Comparison of ENCODE assay signal across 8 mouse cellular contexts in genomic region chr5:137583670-137584169, GRCm38 (mm10). TPM values are rescaled to one million over a fixed set of nuclear protein-coding genes. Genes with fewer than 3 reads are reported as not detected.
DNase-seq lines count a peak whose midpoint lies in the region; ATAC-seq and TF ChIP-seq lines count a peak whose summit lies in the region.

No protein-coding gene starts in this region.

- peaks cover 33% of the 10 kb centered on the region for H3K27me3 ChIP-seq in forebrain, embryonic 10.5 days (ENCODE audit: poor library complexity, severe bottlenecking)
- peaks cover 14% of the 10 kb centered on the region for H3K27me3 ChIP-seq in hindbrain, embryonic 13.5 days
- H3K27me3 ChIP-seq in liver, adult 2 months (ENCODE audit: control insufficient read depth, insufficient read depth, low read length) = no peaks in the 10 kb centered on the region
- H3K27me3 ChIP-seq in neural tube, embryonic 13.5 days = peaks cover 17% of the 10 kb centered on the region

- TF ChIP-seq CTCF in liver, adult 2 months (IDR thresholded peaks at IDR 0.05; ENCODE audit: low read depth, low read length) = no peak

- no peaks in the 10 kb centered on the region for H3K36me3 ChIP-seq in forebrain, embryonic 10.5 days (replicated peaks)
- H3K36me3 ChIP-seq in hindbrain, embryonic 13.5 days = peaks cover 1% of the 10 kb centered on the region; the same call in 1 of the 2 replicates
- H3K36me3 ChIP-seq in liver, adult 2 months (ENCODE audit: control insufficient read depth, insufficient read depth, low read length) = peaks cover 39% of the 10 kb centered on the region
- H3K36me3 ChIP-seq in neural tube, embryonic 13.5 days = no peaks in the 10 kb centered on the region

- H3K27ac ChIP-seq in forebrain, embryonic 10.5 days = peak overlapping the region; percentile 62
- peak overlapping the region; percentile 81 for H3K27ac ChIP-seq in hindbrain, embryonic 13.5 days
- H3K27ac ChIP-seq in liver, adult 2 months (replicated peaks; ENCODE audit: insufficient read depth, low read depth, low read length) = no peak overlapping the region
- peak overlapping the region; percentile 73 for H3K27ac ChIP-seq in neural tube, embryonic 13.5 days (replicated peaks)

- H3K4me1 ChIP-seq in forebrain, embryonic 10.5 days = peaks cover 17% of the 10 kb centered on the region
- peaks cover 17% of the 10 kb centered on the region for H3K4me1 ChIP-seq in hindbrain, embryonic 13.5 days (replicated peaks)
- H3K4me1 ChIP-seq in liver, adult 2 months (ENCODE audit: control insufficient read depth, insufficient read depth, low read length) = peaks cover 10% of the 10 kb centered on the region
- H3K4me1 ChIP-seq in neural tube, embryonic 13.5 days (replicated peaks) = peaks cover 20% of the 10 kb centered on the region

- H3K9me3 ChIP-seq in forebrain, embryonic 10.5 days = no peaks in the 10 kb centered on the region
- H3K9me3 ChIP-seq in hindbrain, embryonic 13.5 days = no peaks in the 10 kb centered on the region
- no peaks in the 10 kb centered on the region for H3K9me3 ChIP-seq in neural tube, embryonic 13.5 days

- ATAC-seq in hindbrain, embryonic 13.5 days (ENCODE audit: low FRiP score) = peak; percentile 87
- peak; percentile 84 for ATAC-seq in neural tube, embryonic 13.5 days (ENCODE audit: low read depth)

- H3K9ac ChIP-seq in hindbrain, embryonic 13.5 days = peak overlapping the region; percentile 68
- no peak overlapping the region for H3K9ac ChIP-seq in liver, adult 2 months (ENCODE audit: low read depth, low read length)
- H3K9ac ChIP-seq in neural tube, embryonic 13.5 days = peak overlapping the region; percentile 67

- no peaks in the 10 kb centered on the region for H3K79me2 ChIP-seq in liver, adult 2 months (ENCODE audit: control insufficient read depth, insufficient read depth, low read length)

- H3K4me3 ChIP-seq in forebrain, embryonic 10.5 days = peak overlapping the region; percentile 51
- H3K4me3 ChIP-seq in hindbrain, embryonic 13.5 days = peak overlapping the region; percentile 37
- peak overlapping the region; percentile 31 for H3K4me3 ChIP-seq in liver, adult 2 months (ENCODE audit: insufficient read depth, low read depth, low read length)
- H3K4me3 ChIP-seq in neural tube, embryonic 13.5 days = peak overlapping the region; percentile 38

- H3K4me2 ChIP-seq in hindbrain, embryonic 13.5 days = peak overlapping the region; percentile 55
- peak overlapping the region; percentile 61 for H3K4me2 ChIP-seq in neural tube, embryonic 13.5 days

- TF ChIP-seq POLR2A in liver, adult 2 months (IDR thresholded peaks at IDR 0.05; ENCODE audit: extremely low read depth, insufficient read depth, low read length) = no peak

- 17% methylated on average over 27 of the region's 27 CpGs for WGBS in forebrain, embryonic 10.5 days
- WGBS in hindbrain, embryonic 13.5 days = 13% methylated on average over 27 of the region's 27 CpGs
- 66% methylated on average over 27 of the region's 27 CpGs for WGBS in liver, adult 2 months
- WGBS in neural tube, embryonic 13.5 days = 19% methylated on average over 27 of the region's 27 CpGs

- DNase-seq in layer of hippocampus, adult 11-12 months (ENCODE audit: low spot score) = peak; percentile 46
- DNase-seq in layer of hippocampus, adult 9-10 months (ENCODE audit: low spot score) = no peak
- peak; percentile 52 for DNase-seq in forebrain, embryonic 10.5 days (ENCODE audit: extremely low spot score, low spot score)
- no peak for DNase-seq in liver, adult 2 months (ENCODE audit: extremely low read depth, low read depth, low spot score)
- no peak for DNase-seq in urinary bladder, postnatal 25 days (ENCODE audit: low spot score)
- DNase-seq in adrenal gland, adult 18-20 months (ENCODE audit: low spot score in 2 of 2) = no peak

RNA-seq across cellular contexts. Expression of gene Tfr2, which starts 14.1 kb away (rescaled TPM):
- 1.3 and 2.5 TPM in 2 replicates for polyA plus RNA-seq in forebrain, embryonic 10.5 days (2016; fragmentation: Nextera tagmentation; extraction: Ambion mirVana)
- polyA plus RNA-seq in hindbrain, embryonic 13.5 days (2015; fragmentation: Nextera tagmentation; extraction: Ambion mirVana) = 3.4 and 3.8 TPM in 2 replicates
- total RNA-seq in liver, adult 2 months (2014; rRNA removed) = 225 and 288 TPM in 2 replicates
- polyA plus RNA-seq in liver, adult 2 months (2012; rRNA removed) = 478 and 486 TPM in 2 replicates
- polyA plus RNA-seq in neural tube, embryonic 13.5 days (2015; fragmentation: Nextera tagmentation; extraction: Ambion mirVana) = 3.0 and 3.2 TPM in 2 replicates
- total RNA-seq in adrenal gland, adult 18-20 months (2021) = 1 to 10 TPM; 1.8 to 2.7 TPM

RNA-seq across cellular contexts. Expression of gene Mospd3, which starts 17.1 kb away (rescaled TPM):
- 14.2 and 15.1 TPM in 2 replicates for polyA plus RNA-seq in forebrain, embryonic 10.5 days (2016; fragmentation: Nextera tagmentation; extraction: Ambion mirVana)
- polyA plus RNA-seq in hindbrain, embryonic 13.5 days (2015; fragmentation: Nextera tagmentation; extraction: Ambion mirVana) = 49.1 and 49.6 TPM in 2 replicates
- 4.3 and 6.5 TPM in 2 replicates for total RNA-seq in liver, adult 2 months (2014; rRNA removed)
- 84.3 and 98.8 TPM in 2 replicates for polyA plus RNA-seq in liver, adult 2 months (2012; rRNA removed)
- 50.0 and 58.1 TPM in 2 replicates for polyA plus RNA-seq in neural tube, embryonic 13.5 days (2015; fragmentation: Nextera tagmentation; extraction: Ambion mirVana)
- 10 to 100 TPM; 41.3 to 43.6 TPM for total RNA-seq in adrenal gland, adult 18-20 months (2021)

RNA-seq across cellular contexts. Expression of gene Pcolce, which starts 29.9 kb away (rescaled TPM):
- 61.7 and 62.5 TPM in 2 replicates for polyA plus RNA-seq in forebrain, embryonic 10.5 days (2016; fragmentation: Nextera tagmentation; extraction: Ambion mirVana)
- polyA plus RNA-seq in hindbrain, embryonic 13.5 days (2015; fragmentation: Nextera tagmentation; extraction: Ambion mirVana) = 22.8 and 26.4 TPM in 2 replicates
- total RNA-seq in liver, adult 2 months (2014; rRNA removed) = 4.4 and 6.7 TPM in 2 replicates
- 11.9 TPM in 2 replicates for polyA plus RNA-seq in liver, adult 2 months (2012; rRNA removed)
- 40.6 and 42.7 TPM in 2 replicates for polyA plus RNA-seq in neural tube, embryonic 13.5 days (2015; fragmentation: Nextera tagmentation; extraction: Ambion mirVana)
- 100 to 1,000 TPM; 667 to 880 TPM for total RNA-seq in adrenal gland, adult 18-20 months (2021)

RNA-seq across cellular contexts. Expression of gene Actl6b, which starts 30.4 kb away (rescaled TPM):
- polyA plus RNA-seq in forebrain, embryonic 10.5 days (2016; fragmentation: Nextera tagmentation; extraction: Ambion mirVana) = 2.0 and 4.8 TPM in 2 replicates
- 256 and 271 TPM in 2 replicates for polyA plus RNA-seq in hindbrain, embryonic 13.5 days (2015; fragmentation: Nextera tagmentation; extraction: Ambion mirVana)
- not detected in 2 replicates for total RNA-seq in liver, adult 2 months (2014; rRNA removed)
- polyA plus RNA-seq in liver, adult 2 months (2012; rRNA removed) = not detected in 2 replicates
- 203 and 222 TPM in 2 replicates for polyA plus RNA-seq in neural tube, embryonic 13.5 days (2015; fragmentation: Nextera tagmentation; extraction: Ambion mirVana)
- total RNA-seq in adrenal gland, adult 18-20 months (2021) = 1 to 10 TPM; 2.5 to 4.9 TPM

RNA-seq across cellular contexts. Expression of gene Fbxo24, which starts 45.1 kb away (rescaled TPM):
- 0.09 and 0.26 TPM in 2 replicates for polyA plus RNA-seq in forebrain, embryonic 10.5 days (2016; fragmentation: Nextera tagmentation; extraction: Ambion mirVana)
- polyA plus RNA-seq in hindbrain, embryonic 13.5 days (2015; fragmentation: Nextera tagmentation; extraction: Ambion mirVana) = 0.17 and 0.21 TPM in 2 replicates
- total RNA-seq in liver, adult 2 months (2014; rRNA removed) = 0.07 TPM in 1 of 2 replicates, not detected in the other
- 0.05 and 0.06 TPM in 2 replicates for polyA plus RNA-seq in liver, adult 2 months (2012; rRNA removed)
- 0.17 and 0.20 TPM in 2 replicates for polyA plus RNA-seq in neural tube, embryonic 13.5 days (2015; fragmentation: Nextera tagmentation; extraction: Ambion mirVana)
- 1 to 10 TPM in 1 of 2 experiments, under 1 TPM in 1; 0.93 to 1.3 TPM for total RNA-seq in adrenal gland, adult 18-20 months (2021)

Comparison
In these comparisons a context has a peak if more than half of its experiments do, and no peak if none do; other contexts are left out.
1. DNase-seq: peak in layer of hippocampus, adult 11-12 months (single experiment) and forebrain, embryonic 10.5 days (single experiment); none in layer of hippocampus, adult 9-10 months (single experiment), liver, adult 2 months (single experiment), urinary bladder, postnatal 25 days (single experiment) and adrenal gland, adult 18-20 months (0 of 2).
2. RNA of gene Tfr2, which starts 14.1 kb away (polyA plus RNA-seq): 478 to 486 TPM in liver, adult 2 months; 3.4 to 3.8 TPM in hindbrain, embryonic 13.5 days, 3.0 to 3.2 TPM in neural tube, embryonic 13.5 days and 1.3 to 2.5 TPM in forebrain, embryonic 10.5 days; every median in the first group is over 10 times any median in the second.
3. Peak in every context shown above with its lines, with median percentiles within 50 percentile points of each other: H3K4me3 ChIP-seq.